Comparison of ENCODE assay signal across 8 mouse cellular contexts in the genomic region with DNA sequence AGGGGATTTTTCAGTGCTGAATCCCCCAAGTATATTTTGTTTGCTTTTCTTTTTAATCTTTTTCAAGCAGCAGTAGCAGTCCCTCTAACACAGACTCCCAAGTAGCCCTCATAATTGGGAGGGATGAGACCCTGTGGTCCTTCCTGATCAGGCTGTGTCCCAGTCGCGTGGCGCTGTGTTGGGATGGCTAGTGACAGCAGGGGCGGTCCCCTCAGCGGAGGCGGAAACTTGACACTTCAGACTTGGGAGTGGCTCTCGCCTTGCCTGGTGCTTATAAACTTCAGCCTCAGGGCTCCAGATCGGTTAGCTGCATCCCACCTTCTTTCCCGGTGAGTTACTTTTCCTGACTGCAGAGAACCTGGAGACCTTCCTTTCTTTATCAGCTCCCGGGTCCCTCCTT. TPM values are rescaled to one million over a fixed set of nuclear protein-coding genes. Genes with fewer than 3 reads are reported as not detected.
DNase-seq lines count a peak whose midpoint lies in the region; ATAC-seq and TF ChIP-seq lines count a peak whose summit lies in the region.

No protein-coding gene starts in this region.

- in situ Hi-C loops in ES-E14 (cut with MboI; ENCODE audit: low sequenced_read_pairs in 2 of 2, unreplicated experiment in 2 of 2): no loop called here

- H3K4me1 ChIP-seq in ES-E14 (ENCODE audit: control insufficient read depth in 2 of 2, insufficient read depth in 2 of 2, low read length in 2 of 2, poor library complexity in 1 of 2): peaks cover 2 to 25% of the 10 kb centered on the region in 2 experiments; a peak in 2 of 4 replicates
- H3K4me1 ChIP-seq in forebrain, embryonic 14.5 days (ENCODE audit: control insufficient read depth, insufficient read depth, low read length): peaks cover 4% of the 10 kb centered on the region; the same call in 1 of the 2 replicates
- peaks cover 11% of the 10 kb centered on the region; the same call in 1 of the 2 replicates for H3K4me1 ChIP-seq in limb, embryonic 12.5 days (replicated peaks)
- H3K4me1 ChIP-seq in midbrain, embryonic 12.5 days: peaks cover 16% of the 10 kb centered on the region
- peaks cover 6% of the 10 kb centered on the region for H3K4me1 ChIP-seq in stomach, embryonic 14.5 days (ENCODE audit: control insufficient read depth, insufficient read depth, low read length)

- no peak overlapping the region for H3K27ac ChIP-seq in ES-E14 (ENCODE audit: insufficient read depth, low read depth, low read length, poor library complexity, severe bottlenecking)
- H3K27ac ChIP-seq in forebrain, embryonic 14.5 days (ENCODE audit: low read depth, low read length): no peak overlapping the region
- H3K27ac ChIP-seq in limb, embryonic 12.5 days: no peak overlapping the region
- no peak overlapping the region for H3K27ac ChIP-seq in midbrain, embryonic 12.5 days (replicated peaks)
- no peak overlapping the region for H3K27ac ChIP-seq in stomach, embryonic 14.5 days (ENCODE audit: low read length)

- no peaks in the 10 kb centered on the region for H3K9me3 ChIP-seq in ES-E14 (ENCODE audit: control insufficient read depth, insufficient read depth, low read depth, low read length)
- H3K9me3 ChIP-seq in forebrain, embryonic 14.5 days (replicated peaks; ENCODE audit: control insufficient read depth, low read length): no peaks in the 10 kb centered on the region
- no peaks in the 10 kb centered on the region for H3K9me3 ChIP-seq in limb, embryonic 12.5 days
- no peaks in the 10 kb centered on the region for H3K9me3 ChIP-seq in midbrain, embryonic 12.5 days
- no peaks in the 10 kb centered on the region for H3K9me3 ChIP-seq in stomach, embryonic 14.5 days (ENCODE audit: control insufficient read depth, low read depth, low read length)

- no peaks in the 10 kb centered on the region; the same call in 1 of the 2 replicates for H3K36me3 ChIP-seq in ES-E14 (ENCODE audit: control insufficient read depth, insufficient read depth, low read length, poor library complexity, severe bottlenecking)
- no peaks in the 10 kb centered on the region for H3K36me3 ChIP-seq in forebrain, embryonic 14.5 days (ENCODE audit: control insufficient read depth, insufficient read depth, low read length)
- H3K36me3 ChIP-seq in limb, embryonic 12.5 days: 0 out of 2 replicates have a peak, but pooled peaks cover 4% of the 10 kb centered on the region
- H3K36me3 ChIP-seq in midbrain, embryonic 12.5 days: no peaks in the 10 kb centered on the region
- no peaks in the 10 kb centered on the region for H3K36me3 ChIP-seq in stomach, embryonic 14.5 days (ENCODE audit: control insufficient read depth, insufficient read depth, low read length)

- WGBS in forebrain, embryonic 14.5 days: 2% methylated on average over 10 of the region's 10 CpGs
- whole genome bisulfite sequencing in limb, embryonic 12.5 days: 2% methylated on average over 10 of the region's 10 CpGs
- WGBS in midbrain, embryonic 12.5 days: under 1% methylated on average over 10 of the region's 10 CpGs
- 0% methylated on average over 10 of the region's 10 CpGs for WGBS in stomach, embryonic 14.5 days

- peak; percentile 47 for ATAC-seq in forebrain, embryonic 14.5 days
- peak; percentile 83 for ATAC-seq in hematopoietic stem cell, adult 5-6 weeks (replicated peaks in 1 of 2; ENCODE audit: insufficient read depth in 1 of 2, low FRiP score in 2 of 2, low TSS enrichment in 1 of 2, low read depth in 1 of 2, poor library complexity in 2 of 2, severe bottlenecking in 2 of 2)
- peak; percentile 56; the same call in 1 of the 2 replicates for ATAC-seq in limb, embryonic 12.5 days (ENCODE audit: insufficient number of reproducible peaks, insufficient read depth, low FRiP score, low TSS enrichment, low read depth)
- peak; percentile 63 for ATAC-seq in midbrain, embryonic 12.5 days (ENCODE audit: low FRiP score, low read depth)
- ATAC-seq in stomach, embryonic 14.5 days (ENCODE audit: insufficient number of reproducible peaks, insufficient read depth, low FRiP score, low read depth): peak; percentile 82

- peak overlapping the region; percentile 39 to 44 for H3K4me3 ChIP-seq in ES-E14 (ENCODE audit: insufficient read depth in 1 of 2, low read depth in 1 of 2, low read length in 2 of 2, poor library complexity in 1 of 2, severe bottlenecking in 1 of 2)
- peak overlapping the region; percentile 23 for H3K4me3 ChIP-seq in forebrain, embryonic 14.5 days (ENCODE audit: low read depth, low read length)
- peak overlapping the region; percentile 35 for H3K4me3 ChIP-seq in limb, embryonic 12.5 days (replicated peaks)
- H3K4me3 ChIP-seq in midbrain, embryonic 12.5 days: peak overlapping the region; percentile 37
- peak overlapping the region; percentile 31 for H3K4me3 ChIP-seq in stomach, embryonic 14.5 days (ENCODE audit: low read depth, low read length)

- peak overlapping the region; percentile 60 for H3K4me2 ChIP-seq in forebrain, embryonic 14.5 days (ENCODE audit: low read length)
- peak overlapping the region; percentile 74 for H3K4me2 ChIP-seq in limb, embryonic 12.5 days
- peak overlapping the region; percentile 61 for H3K4me2 ChIP-seq in midbrain, embryonic 12.5 days (replicated peaks)
- peak overlapping the region; percentile 75 for H3K4me2 ChIP-seq in stomach, embryonic 14.5 days (replicated peaks; ENCODE audit: low read depth, low read length)

- H3K9ac ChIP-seq in ES-E14 (ENCODE audit: insufficient read depth, low read depth, low read length, poor library complexity, severe bottlenecking): no peak overlapping the region
- peak overlapping the region; percentile 49 for H3K9ac ChIP-seq in forebrain, embryonic 14.5 days (ENCODE audit: low read length)
- peak overlapping the region; percentile 46; the same call in 1 of the 2 replicates for H3K9ac ChIP-seq in limb, embryonic 12.5 days (replicated peaks)
- H3K9ac ChIP-seq in midbrain, embryonic 12.5 days (replicated peaks): peak overlapping the region; percentile 50
- peak overlapping the region; percentile 38; the same call in 1 of the 2 replicates for H3K9ac ChIP-seq in stomach, embryonic 14.5 days (replicated peaks; ENCODE audit: low read depth, low read length)

- peaks cover 9% of the 10 kb centered on the region; the same call in 1 of the 2 replicates for H3K27me3 ChIP-seq in forebrain, embryonic 14.5 days (replicated peaks; ENCODE audit: control insufficient read depth, insufficient read depth, low read length)
- peaks cover 25% of the 10 kb centered on the region for H3K27me3 ChIP-seq in limb, embryonic 12.5 days
- H3K27me3 ChIP-seq in midbrain, embryonic 12.5 days: peaks cover 44% of the 10 kb centered on the region
- H3K27me3 ChIP-seq in stomach, embryonic 14.5 days (ENCODE audit: control insufficient read depth, insufficient read depth, low read length): no peaks in the 10 kb centered on the region

- no peak for DNase-seq in ES-E14 (ENCODE audit: low read depth, low spot score)
- DNase-seq in adrenal gland, postnatal 25 days: peak; percentile 73
- peak; percentile 50 for DNase-seq in forebrain, embryonic 14.5 days (ENCODE audit: low spot score)
- DNase-seq in cerebellum, adult 11-12 months: no peak

TF ChIP-seq in ES-E14, 5 proteins besides CTCF, POLR2A, EP300 and RAD21 (continues in another document):
- TF ChIP-seq ZC3H11A (IDR thresholded peaks at IDR 0.05; ENCODE audit: borderline replicate concordance, low read depth, low read length): no peak

RNA-seq across cellular contexts. Expression of gene S100a13, which starts 0.5 kb away (rescaled TPM):
- total RNA-seq in ES-E14 (2012; rRNA removed): 5.3 and 8.2 TPM in 2 replicates
- 28.8 and 41.1 TPM in 2 replicates for total RNA-seq in adrenal gland, postnatal 25 days (2021)
- polyA plus RNA-seq in forebrain, embryonic 14.5 days (2014; fragmentation: Nextera tagmentation; extraction: Ambion mirVana): 9.4 and 11.1 TPM in 2 replicates
- 109 and 112 TPM in 2 replicates for total RNA-seq in hematopoietic stem cell, adult 5-6 weeks (2017)
- 19.8 and 20.1 TPM in 2 replicates for polyA plus RNA-seq in limb, embryonic 12.5 days (2016; fragmentation: Nextera tagmentation; extraction: Ambion mirVana)
- 12.1 TPM in 2 replicates for polyA plus RNA-seq in midbrain, embryonic 12.5 days (2016; fragmentation: Nextera tagmentation; extraction: Ambion mirVana)
- polyA plus RNA-seq in stomach, embryonic 14.5 days (2014; fragmentation: Nextera tagmentation; extraction: Ambion mirVana): 31.2 and 33.5 TPM in 2 replicates

RNA-seq across cellular contexts. Expression of gene S100a1, which starts 0.5 kb away (rescaled TPM):
- 1.7 and 2.3 TPM in 2 replicates for total RNA-seq in ES-E14 (2012; rRNA removed)
- 108 and 131 TPM in 2 replicates for total RNA-seq in adrenal gland, postnatal 25 days (2021)
- polyA plus RNA-seq in forebrain, embryonic 14.5 days (2014; fragmentation: Nextera tagmentation; extraction: Ambion mirVana): 12.5 and 13.1 TPM in 2 replicates
- total RNA-seq in hematopoietic stem cell, adult 5-6 weeks (2017): 79.8 and 83.0 TPM in 2 replicates
- 7.3 and 8.3 TPM in 2 replicates for polyA plus RNA-seq in limb, embryonic 12.5 days (2016; fragmentation: Nextera tagmentation; extraction: Ambion mirVana)
- polyA plus RNA-seq in midbrain, embryonic 12.5 days (2016; fragmentation: Nextera tagmentation; extraction: Ambion mirVana): 4.5 and 6.4 TPM in 2 replicates
- 46.8 and 48.5 TPM in 2 replicates for polyA plus RNA-seq in stomach, embryonic 14.5 days (2014; fragmentation: Nextera tagmentation; extraction: Ambion mirVana)

RNA-seq across cellular contexts. Expression of gene Chtop, which starts 5.4 kb away (rescaled TPM):
- 84.0 and 110 TPM in 2 replicates for total RNA-seq in ES-E14 (2012; rRNA removed)
- 115 and 124 TPM in 2 replicates for total RNA-seq in adrenal gland, postnatal 25 days (2021)
- 137 and 141 TPM in 2 replicates for polyA plus RNA-seq in forebrain, embryonic 14.5 days (2014; fragmentation: Nextera tagmentation; extraction: Ambion mirVana)
- 109 and 142 TPM in 2 replicates for total RNA-seq in hematopoietic stem cell, adult 5-6 weeks (2017)
- 210 and 213 TPM in 2 replicates for polyA plus RNA-seq in limb, embryonic 12.5 days (2016; fragmentation: Nextera tagmentation; extraction: Ambion mirVana)
- 220 and 221 TPM in 2 replicates for polyA plus RNA-seq in midbrain, embryonic 12.5 days (2016; fragmentation: Nextera tagmentation; extraction: Ambion mirVana)
- polyA plus RNA-seq in stomach, embryonic 14.5 days (2014; fragmentation: Nextera tagmentation; extraction: Ambion mirVana): 97.4 and 98.2 TPM in 2 replicates

RNA-seq across cellular contexts. Expression of gene S100a14, which starts 12.0 kb away (rescaled TPM):
- total RNA-seq in ES-E14 (2012; rRNA removed): 0.54 TPM in 1 of 2 replicates, not detected in the other
- 0.52 and 0.95 TPM in 2 replicates for total RNA-seq in adrenal gland, postnatal 25 days (2021)
- polyA plus RNA-seq in forebrain, embryonic 14.5 days (2014; fragmentation: Nextera tagmentation; extraction: Ambion mirVana): not detected in 2 replicates
- total RNA-seq in hematopoietic stem cell, adult 5-6 weeks (2017): not detected in 2 replicates
- polyA plus RNA-seq in limb, embryonic 12.5 days (2016; fragmentation: Nextera tagmentation; extraction: Ambion mirVana): 0.20 and 1.0 TPM in 2 replicates
- not detected in 2 replicates for polyA plus RNA-seq in midbrain, embryonic 12.5 days (2016; fragmentation: Nextera tagmentation; extraction: Ambion mirVana)
- 14.0 and 17.0 TPM in 2 replicates for polyA plus RNA-seq in stomach, embryonic 14.5 days (2014; fragmentation: Nextera tagmentation; extraction: Ambion mirVana)

RNA-seq across cellular contexts. Expression of gene S100a16, which starts 22.4 kb away (rescaled TPM):
- total RNA-seq in ES-E14 (2012; rRNA removed): 3.2 TPM in 2 replicates
- 48.4 and 52.1 TPM in 2 replicates for total RNA-seq in adrenal gland, postnatal 25 days (2021)
- polyA plus RNA-seq in forebrain, embryonic 14.5 days (2014; fragmentation: Nextera tagmentation; extraction: Ambion mirVana): 40.6 and 43.2 TPM in 2 replicates
- not detected in 2 replicates for total RNA-seq in hematopoietic stem cell, adult 5-6 weeks (2017)
- polyA plus RNA-seq in limb, embryonic 12.5 days (2016; fragmentation: Nextera tagmentation; extraction: Ambion mirVana): 39.6 and 43.7 TPM in 2 replicates
- 33.5 and 41.9 TPM in 2 replicates for polyA plus RNA-seq in midbrain, embryonic 12.5 days (2016; fragmentation: Nextera tagmentation; extraction: Ambion mirVana)
- 244 and 247 TPM in 2 replicates for polyA plus RNA-seq in stomach, embryonic 14.5 days (2014; fragmentation: Nextera tagmentation; extraction: Ambion mirVana)

Comparison
In these comparisons a context has a peak if more than half of its experiments do, and no peak if none do; other contexts are left out.
1. DNase-seq: peak in adrenal gland, postnatal 25 days (single experiment) and forebrain, embryonic 14.5 days (single experiment); none in ES-E14 (single experiment) and cerebellum, adult 11-12 months (single experiment).
2. Peak in every context shown above with its lines, with median percentiles within 50 percentile points of each other: H3K4me3 ChIP-seq, ATAC-seq and H3K4me2 ChIP-seq.